Mouse (Mus musculus): ENCODE measurements around the gene Sgms2. TPM values are rescaled to one million over a fixed set of nuclear protein-coding genes. Genes with fewer than 3 reads are reported as not detected.
A peak's percentile ranks its signal among the peaks of the same experiment; 100 is the strongest.

The Sgms2 gene
- 0.57 and 0.85 TPM in 2 replicates for polyA plus RNA-seq (2015; fragmentation: Nextera tagmentation; extraction: Ambion mirVana)

DNA sequence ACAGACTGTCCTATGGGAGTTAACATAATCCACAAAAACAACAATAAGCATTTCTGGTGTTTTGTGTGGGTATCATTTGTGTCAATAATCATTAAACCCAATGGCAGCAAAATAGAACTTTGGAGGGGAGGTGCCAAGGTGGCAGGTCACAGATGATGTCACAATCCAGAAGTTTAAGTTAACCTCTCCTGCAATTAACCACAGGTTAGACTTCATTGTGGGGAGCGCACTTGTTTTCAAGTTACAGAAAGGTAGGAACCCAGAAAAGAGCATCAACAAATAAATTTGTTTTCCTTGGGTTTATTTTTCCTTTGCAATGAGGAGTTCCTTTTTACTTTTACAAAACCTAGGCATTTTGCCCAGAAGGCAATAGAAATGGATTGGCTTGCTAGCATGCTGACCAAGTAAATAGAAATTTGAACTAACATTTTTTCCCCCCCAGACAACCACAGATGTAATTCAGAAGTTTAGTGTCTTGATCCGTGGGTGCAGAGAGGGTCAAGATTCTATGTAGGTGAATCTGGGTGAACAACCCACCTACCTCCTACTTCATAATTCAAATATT lies at the start of gene Sgms2:
Gene Sgms2, minus strand, starts transcription at position 51 of the 565 bp plus-strand sequence.
- ATAC-seq (ENCODE audit: extremely low read depth, insufficient number of reproducible peaks, low FRiP score, low TSS enrichment), result no peak
- Histone ChIP-seq H3K4me1 (peaks cover 9% of the 10 kb centered on the region; the same call in 1 of the 2 replicates), H3K9ac (peak within 1 kb of the TSS; percentile 87), H3K27me3 (replicated peaks) (peaks cover 54% of the 10 kb centered on the region), H3K4me3 (peak within 1 kb of the TSS; percentile 65), H3K36me3 (no peaks in the 10 kb centered on the region), H3K4me2 (peak within 1 kb of the TSS; percentile 95), H3K27ac (replicated peaks) (peak within 1 kb of the TSS; percentile 21; the same call in 1 of the 2 replicates), H3K9me3 (no peaks in the 10 kb centered on the region)
- 86% methylated on average over 2 of the region's 2 CpGs for WGBS

DNA sequence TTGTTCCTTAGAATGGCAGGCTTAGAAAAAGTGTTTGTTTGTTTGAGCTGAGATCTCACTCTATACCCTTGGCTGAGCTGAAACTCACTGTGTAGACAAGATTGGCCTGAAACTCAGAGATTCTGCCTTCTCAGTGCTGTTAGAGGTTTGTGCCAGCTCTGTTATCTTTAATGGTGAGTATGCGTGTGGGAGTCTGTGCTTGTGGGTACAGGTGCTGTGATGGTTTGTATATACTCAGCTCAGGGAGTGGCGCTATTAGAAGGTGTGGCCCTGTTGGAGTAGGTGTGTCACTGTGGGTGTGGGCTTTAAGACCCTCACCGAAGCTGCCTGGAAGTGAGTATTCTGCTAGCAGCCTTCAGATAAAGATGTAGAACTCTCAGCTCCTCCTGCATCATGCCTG lies 34.0 kb upstream of the Sgms2 start:
- no peak for ATAC-seq (ENCODE audit: extremely low read depth, insufficient number of reproducible peaks, low FRiP score, low TSS enrichment)
- no peak overlapping the region for H3K4me2 ChIP-seq
- no peaks in the 10 kb centered on the region for H3K27me3 ChIP-seq (replicated peaks)
- H3K9ac ChIP-seq, result no peak overlapping the region
- 0 out of 2 replicates have a peak, but pooled peaks cover 6% of the 10 kb centered on the region for H3K4me1 ChIP-seq
- no peak overlapping the region for H3K4me3 ChIP-seq
- no peaks in the 10 kb centered on the region for H3K36me3 ChIP-seq
- no peaks in the 10 kb centered on the region for H3K9me3 ChIP-seq
- 59% methylated on average over 3 of the region's 3 CpGs for WGBS
- no peak overlapping the region for H3K27ac ChIP-seq (replicated peaks)

DNA sequence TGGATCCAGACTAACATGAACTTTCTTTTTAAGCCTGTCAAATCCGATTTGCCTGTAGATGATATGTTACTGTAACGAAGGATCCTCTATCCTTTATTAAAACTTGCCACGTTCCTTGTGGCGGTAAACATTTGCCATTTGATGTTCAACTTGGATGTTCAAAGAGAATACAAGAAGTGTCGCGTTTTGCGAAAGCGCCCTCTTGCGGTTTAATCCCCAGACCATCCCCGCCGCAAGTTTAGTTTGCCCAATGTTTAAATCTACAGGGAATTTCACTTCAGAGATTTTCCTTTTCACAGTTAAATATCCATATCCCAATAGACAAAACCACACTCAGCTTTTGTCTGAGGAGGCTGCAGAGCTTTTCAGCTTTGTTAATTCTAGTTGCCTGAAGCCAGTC lies 33.6 kb upstream of the Sgms2 start:
- Histone ChIP-seq H3K36me3 (no peaks in the 10 kb centered on the region), H3K9ac (no peak overlapping the region), H3K4me3 (no peak overlapping the region), H3K27me3 (replicated peaks) (no peaks in the 10 kb centered on the region), H3K27ac (replicated peaks) (no peak overlapping the region), H3K9me3 (no peaks in the 10 kb centered on the region), H3K4me1 (0 out of 2 replicates have a peak, but pooled peaks cover 6% of the 10 kb centered on the region), H3K4me2 (no peak overlapping the region)
- 18% methylated on average over 11 of the region's 11 CpGs for WGBS
- no peak for ATAC-seq (ENCODE audit: extremely low read depth, insufficient number of reproducible peaks, low FRiP score, low TSS enrichment)

DNA sequence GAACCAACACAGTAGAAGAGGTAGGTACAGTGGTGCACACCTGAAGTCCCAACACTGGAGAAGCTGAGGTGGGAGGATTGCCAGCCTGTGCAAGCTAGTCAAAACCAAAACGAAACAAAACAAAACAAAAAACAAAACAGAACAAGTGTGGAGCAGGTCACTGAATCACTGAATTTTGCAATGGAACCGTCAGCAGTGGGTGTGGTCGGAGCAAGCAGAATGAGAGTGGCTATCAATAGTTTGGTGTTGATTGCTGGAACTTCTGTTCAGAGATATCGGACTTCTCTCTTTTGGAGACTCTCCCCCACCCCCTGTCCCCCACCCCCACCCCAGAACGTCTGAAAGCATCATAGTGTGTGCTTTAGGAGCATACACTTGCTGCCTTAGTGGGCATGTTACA lies 33.0 kb upstream of the Sgms2 start:
- Histone ChIP-seq H3K4me2 (no peak overlapping the region), H3K27me3 (replicated peaks) (no peaks in the 10 kb centered on the region), H3K27ac (replicated peaks) (no peak overlapping the region), H3K4me3 (no peak overlapping the region), H3K9ac (no peak overlapping the region), H3K9me3 (no peaks in the 10 kb centered on the region), H3K36me3 (no peaks in the 10 kb centered on the region), H3K4me1 (0 out of 2 replicates have a peak, but pooled peaks cover 6% of the 10 kb centered on the region)
- no peak for ATAC-seq (ENCODE audit: extremely low read depth, insufficient number of reproducible peaks, low FRiP score, low TSS enrichment)
- WGBS, result 64% methylated on average over 5 of the region's 5 CpGs

DNA sequence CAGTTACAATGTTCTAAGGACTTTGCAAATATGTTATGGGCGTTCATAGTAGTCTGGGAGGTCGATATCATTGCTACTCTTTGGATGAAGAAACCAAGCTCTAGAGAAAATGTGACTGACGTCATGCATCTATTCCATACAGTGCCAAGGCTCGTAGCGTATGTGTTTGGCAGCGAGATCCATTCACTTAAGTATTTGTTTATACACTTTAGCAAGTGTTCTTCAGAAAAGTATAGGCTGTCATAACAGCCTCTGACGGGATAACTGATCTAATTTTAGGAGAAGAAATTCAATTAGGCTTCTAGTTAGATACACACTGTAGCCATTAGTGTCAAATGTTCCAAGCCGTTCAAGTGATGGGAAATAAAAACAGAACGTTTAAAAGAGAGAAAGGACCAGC lies 32.5 kb upstream of the Sgms2 start:
- ATAC-seq (ENCODE audit: extremely low read depth, insufficient number of reproducible peaks, low FRiP score, low TSS enrichment), result no peak
- no peak overlapping the region for H3K4me3 ChIP-seq
- H3K4me1 ChIP-seq, result 0 out of 2 replicates have a peak, but pooled peaks cover 6% of the 10 kb centered on the region
- H3K27ac ChIP-seq (replicated peaks), result no peak overlapping the region
- H3K27me3 ChIP-seq (replicated peaks), result no peaks in the 10 kb centered on the region
- H3K9me3 ChIP-seq, result no peaks in the 10 kb centered on the region
- H3K36me3 ChIP-seq, result no peaks in the 10 kb centered on the region
- no peak overlapping the region for H3K9ac ChIP-seq
- no peak overlapping the region for H3K4me2 ChIP-seq
- WGBS, result 77% methylated on average over 9 of the region's 9 CpGs

DNA sequence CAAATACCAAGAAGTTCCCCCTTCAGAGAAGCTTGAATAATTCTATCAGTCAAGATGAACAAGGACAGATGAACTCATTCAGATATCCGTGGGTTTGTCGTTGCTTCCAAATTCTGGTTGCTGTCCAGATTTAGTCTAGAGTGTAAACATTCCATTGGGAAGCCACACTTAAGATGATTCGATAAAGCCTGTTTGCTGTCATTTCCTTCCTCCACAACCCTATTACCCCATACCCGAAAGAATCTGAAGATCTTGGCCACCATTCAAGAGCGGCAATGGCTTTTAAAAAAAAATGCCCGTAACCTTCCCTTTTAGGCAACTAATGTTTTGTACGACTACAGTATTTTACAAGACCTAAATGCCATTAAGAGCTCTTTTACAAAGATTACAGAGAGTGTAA lies 31.0 kb upstream of the Sgms2 start:
- Histone ChIP-seq H3K27ac (replicated peaks) (no peak overlapping the region), H3K4me3 (no peak overlapping the region), H3K27me3 (replicated peaks) (no peaks in the 10 kb centered on the region), H3K9me3 (no peaks in the 10 kb centered on the region), H3K4me1 (0 out of 2 replicates have a peak, but pooled peaks cover 6% of the 10 kb centered on the region), H3K4me2 (no peak overlapping the region), H3K36me3 (no peaks in the 10 kb centered on the region), H3K9ac (no peak overlapping the region)
- ATAC-seq (ENCODE audit: extremely low read depth, insufficient number of reproducible peaks, low FRiP score, low TSS enrichment), result no peak
- 42% methylated on average over 7 of the region's 7 CpGs for WGBS

DNA sequence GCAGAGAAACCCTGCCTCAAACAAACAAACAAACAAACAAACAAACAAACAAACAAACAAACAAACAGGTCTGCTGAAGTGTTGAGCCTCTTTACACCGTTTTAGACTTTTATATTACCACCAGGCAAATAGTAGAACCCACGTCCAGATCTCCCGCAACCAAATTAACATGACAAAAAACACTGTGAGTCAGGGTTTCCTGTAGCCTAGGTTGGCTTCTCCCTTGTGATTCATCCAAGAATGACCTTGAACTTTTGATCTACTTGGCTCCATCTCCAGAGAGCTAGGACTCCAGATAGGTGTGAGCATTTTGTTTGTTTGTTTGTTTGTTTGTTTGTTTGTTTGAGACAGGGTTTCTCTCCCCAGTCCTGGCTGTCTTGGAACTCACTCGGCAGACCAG lies 30.0 kb upstream of the Sgms2 start:
- Histone ChIP-seq H3K4me3 (no peak overlapping the region), H3K36me3 (no peaks in the 10 kb centered on the region), H3K9ac (no peak overlapping the region), H3K4me2 (no peak overlapping the region), H3K9me3 (no peaks in the 10 kb centered on the region), H3K27me3 (replicated peaks) (no peaks in the 10 kb centered on the region), H3K27ac (replicated peaks) (no peak overlapping the region), H3K4me1 (0 out of 2 replicates have a peak, but pooled peaks cover 6% of the 10 kb centered on the region)
- no peak for ATAC-seq (ENCODE audit: extremely low read depth, insufficient number of reproducible peaks, low FRiP score, low TSS enrichment)
- WGBS, result 68% methylated on average over 4 of the region's 4 CpGs

DNA sequence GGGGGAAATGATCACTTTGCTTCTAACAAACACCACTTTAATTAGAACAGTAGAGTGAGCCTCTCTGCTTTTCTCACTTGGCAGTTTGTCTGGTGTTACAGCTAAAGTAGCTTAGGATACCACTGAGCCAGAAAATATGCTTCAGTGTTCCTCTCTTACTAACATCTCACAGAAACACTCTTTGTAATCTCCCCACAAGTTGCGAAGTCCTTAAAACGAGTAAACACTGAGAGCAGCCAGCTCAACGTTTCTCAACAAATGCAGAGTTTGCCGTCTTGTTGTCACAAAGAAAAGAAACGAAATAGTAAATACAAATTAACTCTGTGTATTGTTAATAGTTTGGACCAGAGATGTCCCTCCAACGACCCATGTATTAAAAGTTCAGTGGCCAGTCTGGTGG lies 26.5 kb upstream of the Sgms2 start:
- Histone ChIP-seq H3K9me3 (no peaks in the 10 kb centered on the region), H3K4me2 (no peak overlapping the region), H3K36me3 (no peaks in the 10 kb centered on the region), H3K4me3 (no peak overlapping the region), H3K27me3 (replicated peaks) (no peaks in the 10 kb centered on the region), H3K4me1 (0 out of 2 replicates have a peak, but pooled peaks cover 6% of the 10 kb centered on the region), H3K27ac (replicated peaks) (no peak overlapping the region), H3K9ac (no peak overlapping the region)
- no peak for ATAC-seq (ENCODE audit: extremely low read depth, insufficient number of reproducible peaks, low FRiP score, low TSS enrichment)
- WGBS, result 67% methylated on average over 6 of the region's 6 CpGs

DNA sequence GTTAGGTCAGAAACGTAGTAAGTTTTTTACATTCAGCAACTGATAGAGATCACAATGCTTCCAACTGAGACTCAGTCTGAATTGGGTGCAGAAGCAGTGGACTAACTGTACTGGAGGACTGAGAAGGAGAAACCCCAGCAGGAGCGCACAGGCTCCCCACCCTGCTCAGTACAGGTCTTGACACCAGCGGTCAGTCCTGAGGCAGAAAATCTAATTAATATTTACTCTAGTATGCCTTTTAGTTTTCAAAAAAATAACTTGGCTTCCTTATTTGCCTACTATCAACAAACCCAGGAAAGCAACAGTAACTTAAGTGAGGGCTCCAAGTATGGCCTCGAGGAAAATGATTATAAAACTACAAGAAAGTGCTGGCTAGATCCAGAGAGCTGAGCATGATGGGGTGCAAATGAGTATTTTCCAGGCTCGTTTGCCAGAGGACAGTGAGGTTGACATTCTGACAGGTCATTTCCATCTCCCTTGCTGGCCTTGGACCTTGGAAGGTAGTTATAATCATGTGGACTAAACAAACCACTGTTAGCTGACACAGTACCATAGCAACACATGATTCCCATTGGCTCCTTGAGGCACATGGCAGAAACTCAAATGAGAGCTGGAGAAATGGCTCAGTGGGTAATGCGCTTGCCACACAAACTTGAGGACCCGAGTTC lies 25.3 kb upstream of the Sgms2 start:
- Histone ChIP-seq H3K36me3 (no peaks in the 10 kb centered on the region), H3K9me3 (no peaks in the 10 kb centered on the region), H3K4me2 (no peak overlapping the region), H3K4me3 (no peak overlapping the region), H3K4me1 (no peaks in the 10 kb centered on the region), H3K27me3 (replicated peaks) (no peaks in the 10 kb centered on the region), H3K27ac (replicated peaks) (no peak overlapping the region), H3K9ac (no peak overlapping the region)
- 75% methylated on average over 7 of the region's 7 CpGs for WGBS
- no peak for ATAC-seq (ENCODE audit: extremely low read depth, insufficient number of reproducible peaks, low FRiP score, low TSS enrichment)

DNA sequence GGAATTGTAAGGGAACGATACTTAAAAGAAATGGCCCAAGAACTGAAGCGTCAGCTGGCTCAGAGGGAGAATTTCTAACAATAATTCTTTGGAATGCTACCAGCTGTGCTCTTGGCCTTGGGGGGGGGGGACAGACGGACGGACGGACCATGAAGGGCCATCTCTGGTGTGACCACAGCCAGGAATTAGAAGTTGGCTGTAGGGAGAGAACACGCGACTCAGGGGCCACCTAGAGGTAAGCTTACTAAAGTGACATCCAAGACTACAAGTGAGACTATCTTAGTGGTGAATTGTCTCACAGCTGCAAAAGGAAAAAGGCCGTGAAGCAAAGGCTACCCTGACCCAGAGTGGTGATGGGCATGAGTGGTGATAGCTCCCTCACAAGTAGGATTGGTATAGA lies 20.4 kb upstream of the Sgms2 start:
- H3K4me3 ChIP-seq, result no peak overlapping the region
- H3K36me3 ChIP-seq, result no peaks in the 10 kb centered on the region
- no peaks in the 10 kb centered on the region for H3K4me1 ChIP-seq
- 53% methylated on average over 8 of the region's 8 CpGs for WGBS
- H3K4me2 ChIP-seq, result no peak overlapping the region
- no peak for ATAC-seq (ENCODE audit: extremely low read depth, insufficient number of reproducible peaks, low FRiP score, low TSS enrichment)
- H3K27me3 ChIP-seq (replicated peaks), result no peaks in the 10 kb centered on the region
- no peak overlapping the region for H3K27ac ChIP-seq (replicated peaks)
- H3K9ac ChIP-seq, result no peak overlapping the region
- no peaks in the 10 kb centered on the region for H3K9me3 ChIP-seq

DNA sequence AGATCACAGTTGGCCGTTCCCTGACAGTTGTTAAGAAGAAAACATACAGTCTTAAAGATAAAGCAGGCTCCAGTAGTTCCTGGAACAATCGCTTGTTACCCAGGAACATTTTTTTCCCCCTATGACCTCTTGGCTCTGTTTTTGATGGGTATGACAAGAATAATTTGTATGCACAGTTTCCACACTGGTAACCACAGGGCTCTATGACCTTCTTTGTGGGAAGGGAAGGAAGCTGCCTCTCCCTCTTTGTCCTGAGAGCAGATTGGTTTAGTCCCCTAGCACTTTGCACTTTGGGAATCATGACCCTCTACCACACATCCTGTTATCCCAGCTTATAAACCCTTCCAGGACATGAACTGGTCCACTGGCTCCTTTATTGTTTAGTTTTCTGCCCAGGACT lies 16.8 kb upstream of the Sgms2 start:
- no peak overlapping the region for H3K27ac ChIP-seq (replicated peaks)
- ATAC-seq (ENCODE audit: extremely low read depth, insufficient number of reproducible peaks, low FRiP score, low TSS enrichment), result no peak
- 40% methylated on average over 2 of the region's 2 CpGs for WGBS
- no peaks in the 10 kb centered on the region for H3K36me3 ChIP-seq
- no peak overlapping the region for H3K9ac ChIP-seq
- no peaks in the 10 kb centered on the region for H3K27me3 ChIP-seq (replicated peaks)
- H3K4me1 ChIP-seq, result no peaks in the 10 kb centered on the region
- no peaks in the 10 kb centered on the region for H3K9me3 ChIP-seq
- H3K4me2 ChIP-seq, result no peak overlapping the region
- no peak overlapping the region for H3K4me3 ChIP-seq
